Mouse (Mus musculus): Measurements from ENCODE around the gene Ryr3.

- TF ChIP-seq GATA1 (IDR thresholded peaks at IDR 0.05; ENCODE audit: borderline replicate concordance, low read length) (no peak), FLI1 (IDR thresholded peaks at IDR 0.05; ENCODE audit: low read length) (no peak)
Observed at GRCm38 (mm10) chr2:113092756-113093155, 124.1 kb downstream of the Ryr3 start.

All from megakaryocyte, embryonic 14.5 days (primary cell).